Mouse (Mus musculus): ENCODE measurements at regions not wholly inside any gene's neighbourhood (a gene's known extent, or its start where the extent isn't known, plus 50 kb on each side); places are given as distances from the start of the nearest gene placed in this dataset.

- TF ChIP-seq POLR2A (IDR thresholded peaks at IDR 0.05; ENCODE audit: insufficient read length, low read depth) (no peak), MYOD1 (IDR thresholded peaks at IDR 0.05; ENCODE audit: control insufficient read depth in 1 of 3, insufficient read length in 2 of 3, low read depth in 2 of 3) (no peak), MYOG (IDR thresholded peaks at IDR 0.05; ENCODE audit: control insufficient read depth in 1 of 3, insufficient read depth in 1 of 3, insufficient read length in 2 of 3, low read depth in 2 of 3) (no peak), MAX (IDR thresholded peaks at IDR 0.05; ENCODE audit: low read depth) (no peak)
These were observed 400.1 kb upstream of the Intu start for GRCm38 (mm10) chr3:40130858-40131584.

Data from myocyte (in vitro differentiated cells).